Mouse (Mus musculus): ENCODE measurements around the gene Krt71. TPM values are rescaled to one million over a fixed set of nuclear protein-coding genes. Genes with fewer than 3 reads are reported as not detected.
"Not testable (repeated sequence)": the region's sequence is repeated elsewhere in the genome, so short reads cannot be mapped to it uniquely, and the experiment has no call there.

Gene Krt71
- polyA plus RNA-seq, 1 experiment from 2014 or later = not detected

DNA sequence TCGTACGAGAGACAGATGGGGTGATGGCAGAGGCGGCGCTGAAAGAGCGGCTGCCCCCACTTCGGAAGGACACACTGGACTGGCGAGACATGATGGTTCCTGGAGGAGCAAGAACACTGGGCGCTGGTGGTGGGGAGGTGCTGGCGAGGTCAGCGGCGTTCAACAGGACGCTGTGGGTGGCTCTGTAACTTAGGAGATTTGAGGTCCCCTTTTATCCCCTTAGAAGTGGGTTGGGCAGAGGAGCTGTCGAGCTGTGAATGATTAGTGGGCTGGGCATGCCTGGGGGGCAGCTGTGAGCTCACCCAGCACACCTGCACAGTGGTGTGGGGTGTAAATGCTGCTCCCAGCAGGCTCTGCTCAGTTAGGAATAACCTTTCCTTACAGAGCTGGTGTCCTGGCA, 30.2 kb downstream of the Krt71 start, which contains the start of gene Krt5:
Krt5 (minus strand) TSS at position 179 of the 400 bp plus-strand sequence.
- Histone ChIP-seq H3K27ac (replicated peaks) (no peak within 1 kb of the TSS), H3K4me3 (no peak within 1 kb of the TSS), H3K27me3 (replicated peaks; ENCODE audit: low read depth, poor library complexity, severe bottlenecking) (no peaks in the 10 kb centered on the region), H3K4me1 (peaks cover 18% of the 10 kb centered on the region; the same call in 1 of the 2 replicates), H3K36me3 (replicated peaks) (no peaks in the 10 kb centered on the region), H3K9me3 (no peaks in the 10 kb centered on the region)
- no peak for DNase-seq (ENCODE audit: low spot score)
- WGBS = 79% methylated on average over 13 of the region's 13 CpGs

DNA sequence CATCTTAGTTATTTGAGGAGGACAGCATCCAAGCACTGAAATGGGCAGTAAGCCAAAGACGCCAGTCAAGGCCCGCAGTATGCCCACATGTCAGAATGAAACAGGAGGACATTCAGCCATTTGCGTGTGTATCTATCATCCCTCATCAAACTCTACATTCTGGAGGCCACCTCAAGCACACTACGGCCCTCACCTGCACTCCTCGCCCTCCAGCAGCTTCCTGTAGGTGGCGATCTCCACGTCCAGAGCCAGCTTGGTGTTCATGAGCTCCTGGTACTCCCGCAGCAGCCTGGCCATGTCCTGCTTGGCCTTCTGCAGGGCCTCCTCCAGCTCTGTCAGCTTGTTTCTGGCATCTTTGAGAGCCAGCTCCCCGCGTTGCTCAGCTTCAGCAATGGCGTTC, 34.2 kb downstream of the Krt71 start:
- H3K36me3 ChIP-seq (replicated peaks) = no peaks in the 10 kb centered on the region
- no peak overlapping the region for H3K4me3 ChIP-seq
- no peak for DNase-seq (ENCODE audit: low spot score)
- peaks cover 6% of the 10 kb centered on the region; the same call in 1 of the 2 replicates for H3K4me1 ChIP-seq
- no peak overlapping the region for H3K27ac ChIP-seq (replicated peaks)
- 68% methylated on average over 11 of the region's 11 CpGs for WGBS
- H3K27me3 ChIP-seq (replicated peaks; ENCODE audit: low read depth, poor library complexity, severe bottlenecking) = no peaks in the 10 kb centered on the region
- no peaks in the 10 kb centered on the region for H3K9me3 ChIP-seq

GRCm38 (mm10) chr15:101707454-101707853, 35.5 kb downstream of the Krt71 start:
- Histone ChIP-seq H3K9me3 (no peaks in the 10 kb centered on the region), H3K36me3 (replicated peaks) (no peaks in the 10 kb centered on the region), H3K27ac (replicated peaks) (no peak overlapping the region), H3K4me1 (no peaks in the 10 kb centered on the region; the same call in 1 of the 2 replicates), H3K27me3 (replicated peaks; ENCODE audit: low read depth, poor library complexity, severe bottlenecking) (no peaks in the 10 kb centered on the region), H3K4me3 (no peak overlapping the region)
- DNase-seq (ENCODE audit: low spot score) = no peak
- 88% methylated on average over 9 of the region's 9 CpGs for WGBS

DNA sequence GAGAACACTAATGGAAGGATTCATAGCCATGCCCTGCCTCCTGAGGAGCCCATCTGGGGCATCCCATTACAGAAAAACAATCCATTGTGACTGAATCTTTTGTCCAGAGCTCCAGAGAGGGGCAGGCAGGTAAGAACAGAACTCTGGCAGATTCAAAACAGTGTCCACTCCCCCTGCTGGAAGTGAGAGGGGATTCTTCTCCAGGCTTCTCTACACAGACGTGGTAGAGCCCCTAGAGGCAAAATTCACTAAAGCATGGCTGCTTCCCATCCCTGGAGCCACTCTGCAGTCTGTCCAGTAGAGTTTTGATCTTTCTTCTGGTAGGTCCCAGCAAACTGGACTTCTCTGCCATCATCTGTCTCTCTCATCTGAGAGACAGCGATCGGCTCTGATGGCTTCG, 38.8 kb downstream of the Krt71 start:
- H3K4me3 ChIP-seq = no peak overlapping the region
- no peaks in the 10 kb centered on the region for H3K36me3 ChIP-seq (replicated peaks)
- no peaks in the 10 kb centered on the region for H3K9me3 ChIP-seq
- DNase-seq (ENCODE audit: low spot score) = peak; percentile 30
- H3K27ac ChIP-seq (replicated peaks) = no peak overlapping the region
- H3K4me1 ChIP-seq = no peaks in the 10 kb centered on the region; the same call in 1 of the 2 replicates
- H3K27me3 ChIP-seq (replicated peaks; ENCODE audit: low read depth, poor library complexity, severe bottlenecking) = no peaks in the 10 kb centered on the region
- WGBS = 70% methylated on average over 4 of the region's 4 CpGs

- H3K27ac ChIP-seq (replicated peaks) = no peak overlapping the region
- peaks cover 3% of the 10 kb centered on the region; the same call in 1 of the 2 replicates for H3K4me1 ChIP-seq
- peak; percentile 7 for DNase-seq (ENCODE audit: low spot score)
- H3K27me3 ChIP-seq (replicated peaks; ENCODE audit: low read depth, poor library complexity, severe bottlenecking) = no peaks in the 10 kb centered on the region
- no peak overlapping the region for H3K4me3 ChIP-seq
- 26% methylated on average over 2 of the region's 2 CpGs for WGBS
- H3K9me3 ChIP-seq = no peaks in the 10 kb centered on the region
- no peaks in the 10 kb centered on the region for H3K36me3 ChIP-seq (replicated peaks)
These were observed 40.5 kb downstream of the Krt71 start for GRCm38 (mm10) chr15:101702380-101702779.

DNA sequence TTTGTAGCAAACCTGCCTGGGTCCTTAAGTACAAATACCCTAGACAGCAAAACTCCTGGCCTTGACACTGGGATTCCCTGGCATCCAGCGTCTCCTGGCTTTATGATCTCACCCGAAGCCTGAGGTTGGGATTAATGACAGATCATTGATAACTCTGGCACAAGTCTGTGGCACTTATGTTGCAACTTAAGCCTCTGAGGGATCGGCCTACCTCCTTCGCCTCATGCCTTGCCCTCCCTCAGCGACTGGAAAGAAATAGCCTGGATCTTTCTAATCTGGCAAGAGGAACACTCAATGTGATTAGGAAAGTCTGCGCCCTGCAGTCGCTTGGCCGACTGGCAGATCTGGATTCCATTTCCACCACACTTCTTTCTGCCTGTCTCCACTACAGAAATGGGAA, 43.0 kb downstream of the Krt71 start:
- 76% methylated on average over 8 of the region's 8 CpGs for WGBS
- H3K4me1 ChIP-seq = peaks cover 4% of the 10 kb centered on the region; the same call in 1 of the 2 replicates

GRCm38 (mm10) chr15:101699192-101699591, 43.7 kb downstream of the Krt71 start:
- no peaks in the 10 kb centered on the region for H3K9me3 ChIP-seq
- H3K27ac ChIP-seq (replicated peaks) = no peak overlapping the region
- DNase-seq (ENCODE audit: low spot score) = no peak
- peaks cover 4% of the 10 kb centered on the region; the same call in 1 of the 2 replicates for H3K4me1 ChIP-seq
- WGBS = 60% methylated on average over 3 of the region's 3 CpGs
- H3K27me3 ChIP-seq (replicated peaks; ENCODE audit: low read depth, poor library complexity, severe bottlenecking) = no peaks in the 10 kb centered on the region
- H3K4me3 ChIP-seq = no peak overlapping the region
- no peaks in the 10 kb centered on the region for H3K36me3 ChIP-seq (replicated peaks)

More for the DNA sequence above, 43.0 kb downstream of the Krt71 start:
- H3K9me3 ChIP-seq = no peaks in the 10 kb centered on the region
- DNase-seq (ENCODE audit: low spot score) = peak; percentile 5
- no peaks in the 10 kb centered on the region for H3K27me3 ChIP-seq (replicated peaks; ENCODE audit: low read depth, poor library complexity, severe bottlenecking)
- no peak overlapping the region for H3K27ac ChIP-seq (replicated peaks)
- no peaks in the 10 kb centered on the region for H3K36me3 ChIP-seq (replicated peaks)
- H3K4me3 ChIP-seq = no peak overlapping the region

- Histone ChIP-seq H3K27ac (replicated peaks) (no peak overlapping the region), H3K36me3 (replicated peaks) (no peaks in the 10 kb centered on the region), H3K27me3 (replicated peaks; ENCODE audit: low read depth, poor library complexity, severe bottlenecking) (no peaks in the 10 kb centered on the region), H3K4me1 (peaks cover 4% of the 10 kb centered on the region; the same call in 1 of the 2 replicates), H3K9me3 (no peaks in the 10 kb centered on the region), H3K4me3 (no peak overlapping the region)
- 75% methylated on average over 8 of the region's 8 CpGs for WGBS
- no peak for DNase-seq (ENCODE audit: low spot score)
These were observed 45.4 kb downstream of the Krt71 start for GRCm38 (mm10) chr15:101697326-101698188.

- DNase-seq (ENCODE audit: low spot score) = no peak
- WGBS = 89% methylated on average over 5 of the region's 5 CpGs
- H3K36me3 ChIP-seq (replicated peaks) = no peaks in the 10 kb centered on the region
These were observed 48.7 kb downstream of the Krt71 start, which contains the start of gene Krt6a for GRCm38 (mm10) chr15:101694207-101694606. TSS of gene Krt6a (minus strand) at chr15:101694307.

GRCm38 (mm10) chr15:101690460-101690859, 52.4 kb downstream of the Krt71 start:
- DNase-seq (ENCODE audit: low spot score); H3K36me3 ChIP-seq (replicated peaks); H3K4me1 ChIP-seq; H3K27me3 ChIP-seq (replicated peaks; ENCODE audit: low read depth, poor library complexity, severe bottlenecking); H3K27ac ChIP-seq (replicated peaks); H3K9me3 ChIP-seq; H3K4me3 ChIP-seq: not testable (repeated sequence)
- WGBS = 91% methylated on average over 5 of the region's 5 CpGs

More at GRCm38 (mm10) chr15:101694207-101694606, 48.7 kb downstream of the Krt71 start, which contains the start of gene Krt6a:
- Histone ChIP-seq H3K4me1 (0 out of 2 replicates have a peak, but pooled peaks cover 4% of the 10 kb centered on the region), H3K4me3 (no peak within 1 kb of the TSS), H3K9me3 (no peaks in the 10 kb centered on the region), H3K27ac (replicated peaks) (no peak within 1 kb of the TSS), H3K27me3 (replicated peaks; ENCODE audit: low read depth, poor library complexity, severe bottlenecking) (no peaks in the 10 kb centered on the region)

DNA sequence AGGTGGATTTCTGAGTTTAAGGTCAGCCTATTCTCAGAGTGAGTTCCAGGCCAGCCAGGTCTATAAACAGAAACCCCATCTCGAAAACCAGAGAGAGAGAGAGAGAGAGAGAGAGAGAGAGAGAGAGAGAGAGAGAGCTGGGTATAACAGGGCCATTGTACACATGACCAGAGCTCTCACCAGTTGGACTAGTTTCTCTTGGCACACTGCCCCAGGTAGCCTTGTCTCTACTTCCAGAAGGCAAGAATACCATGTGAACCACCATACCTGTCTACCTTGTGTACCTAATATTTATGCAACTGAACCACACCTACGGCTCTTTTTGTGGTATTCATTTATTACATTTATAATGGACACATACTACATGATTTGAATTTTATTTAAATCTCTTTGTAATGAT, 54.7 kb downstream of the Krt71 start:
- Histone ChIP-seq H3K9me3 (no peaks in the 10 kb centered on the region), H3K4me1 (no peaks in the 10 kb centered on the region), H3K36me3 (replicated peaks) (no peaks in the 10 kb centered on the region), H3K4me3 (no peak overlapping the region), H3K27ac (replicated peaks) (no peak overlapping the region), H3K27me3 (replicated peaks; ENCODE audit: low read depth, poor library complexity, severe bottlenecking) (no peaks in the 10 kb centered on the region)
- 55% methylated on average over 2 of the region's 2 CpGs for WGBS
- no peak for DNase-seq (ENCODE audit: low spot score)

Data from embryonic facial prominence, embryonic 10.5 days (tissue).